Mouse (Mus musculus) layer of hippocampus, postnatal 14 days (tissue): ENCODE data around the gene Txndc12. TPM values are rescaled to one million over a fixed set of nuclear protein-coding genes. Genes with fewer than 3 reads are reported as not detected.

Experiments used
- total RNA-seq, 2 experiments: library from RNA; stranded (reverse); gene quantifications; 2 replicates each; pipeline ENCODE4 v1.2.3; 2021

Txndc12 gene
- total RNA-seq, 2 experiments from 2014 or later: 38.8 to 38.9 TPM

Other genes with a start within 250 kb of the Txndc12 start
- 10 to 100 TPM; 33.6 to 38.5 TPM for gene Cc2d1b, start 214.7 kb upstream of the Txndc12 start, total RNA-seq
- under 1 TPM; 0.69 to 0.94 TPM for gene 3110021N24Rik, start 115.0 kb upstream of the Txndc12 start, total RNA-seq
- 10 to 100 TPM; 46.1 to 48.8 TPM for gene Zfyve9, start 53.8 kb upstream of the Txndc12 start, total RNA-seq
- 100 to 1,000 TPM in 1 of 2 experiments, 10 to 100 TPM in 1; 97.7 to 111 TPM for gene Btf3l4, start 987 bp upstream of the Txndc12 start, total RNA-seq
- 10 to 100 TPM; 16.1 to 18.5 TPM for gene Kti12, start 13.2 kb downstream of the Txndc12 start, total RNA-seq
- under 1 TPM in 1 of 2 experiments, not detected in 1; 0.53 TPM for gene A730015C16Rik, start 14.0 kb downstream of the Txndc12 start, total RNA-seq
- gene Rab3b, start 44.5 kb downstream of the Txndc12 start, total RNA-seq: 10 to 100 TPM; 45.9 to 54.2 TPM
- 100 to 1,000 TPM; 132 to 135 TPM for gene Nrd1, start 166.1 kb downstream of the Txndc12 start, total RNA-seq